Mouse (Mus musculus) kidney, adult 2 months (tissue): ENCODE results near the gene Slc22a7. TPM values are rescaled to one million over a fixed set of nuclear protein-coding genes. Genes with fewer than 3 reads are reported as not detected.

Experiments
- DNase-seq: peaks from one replicate; pipeline ENCODE4 v3.0.0; 2021
- H3K27ac ChIP-seq: fragments of 200-500 bp; 2 replicates; pipeline ENCODE4 v1.5.1; 2012; ENCODE audit warnings: low read depth, low read length, control low read depth, inconsistent platforms; ENCODE audit not compliant: insufficient read depth
- H3K27me3 ChIP-seq: fragments of 200-500 bp; replicated peaks from 2 replicates; pipeline ENCODE4 v1.6.1; 2012; ENCODE audit warnings: mild to moderate bottlenecking, moderate library complexity, low read length, inconsistent platforms; ENCODE audit not compliant: control insufficient read depth, insufficient read depth
- H3K36me3 ChIP-seq: fragments of 200-500 bp; 2 replicates; pipeline ENCODE4 v1.6.1; 2012; ENCODE audit warnings: mild to moderate bottlenecking, moderate library complexity, low read length, inconsistent platforms; ENCODE audit not compliant: control insufficient read depth, insufficient read depth
- H3K4me1 ChIP-seq: fragments of 200-500 bp; 2 replicates; pipeline ENCODE4 v1.6.1; 2011; ENCODE audit warnings: low read length; ENCODE audit not compliant: control insufficient read depth, insufficient read depth
- H3K4me3 ChIP-seq: fragments of 200-500 bp; 2 replicates; pipeline ENCODE4 v1.5.1; 2011; ENCODE audit warnings: mild to moderate bottlenecking, low read depth, low read length, control low read depth; ENCODE audit not compliant: insufficient read depth
- CTCF ChIP-seq: fragments of 200-500 bp; conservative IDR thresholded peaks from 2 replicates; pipeline ENCODE4 v1.5.1; 2011; ENCODE audit warnings: low read depth, mild to moderate bottlenecking, control low read depth, low read length, moderate library complexity, mixed read lengths; ENCODE audit not compliant: insufficient read depth, insufficient read length
- POLR2A ChIP-seq: fragments of 200-500 bp; IDR thresholded peaks from one replicate; pipeline ENCODE4 v1.6.1; 2011; ENCODE audit warnings: low read depth, low read length, control low read depth
- WGBS: fragments of 180-500 bp; shearing (Covaris S2); methylation state at CpG from one replicate; pipeline ENCODE4 v1.1.7; 2018; 5-methylcytosine and 5-hydroxymethylcytosine counted together
- polyA plus RNA-seq: library from polyadenylated mRNA; depleted of rRNA; stranded (reverse); fragments of >200 nt; gene quantifications from 2 replicates; pipeline ENCODE4 v1.2.3, GENCODE M21; 2012

Slc22a7 gene
- polyA plus RNA-seq, 1 experiment: 164 TPM

DNA sequence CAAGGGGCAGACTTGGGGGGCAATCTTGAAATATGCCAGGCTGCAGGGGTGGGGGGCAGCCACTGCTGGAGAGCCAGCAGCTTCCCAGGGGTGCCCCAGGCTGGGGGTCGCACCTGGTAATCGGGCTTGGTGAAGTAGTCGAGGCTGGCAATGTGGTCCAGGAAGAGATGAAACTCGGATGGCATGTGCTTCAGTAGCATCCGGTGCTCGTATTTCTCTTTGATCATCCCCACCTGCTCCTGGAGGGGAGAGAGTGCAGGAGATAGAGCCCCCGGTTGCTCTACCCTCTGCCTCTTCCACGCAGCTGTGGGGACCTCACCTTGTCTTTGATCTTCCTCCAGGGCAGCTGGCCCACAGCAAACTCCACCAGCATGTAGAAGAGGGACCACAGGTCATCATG lies 38.3 kb upstream of the Slc22a7 start:
- no peak overlapping the region for H3K4me3 ChIP-seq
- H3K27me3 ChIP-seq: no peaks in the 10 kb centered on the region
- no peaks in the 10 kb centered on the region; the same call in 1 of the 2 replicates for H3K4me1 ChIP-seq
- no peak for TF ChIP-seq POLR2A
- TF ChIP-seq CTCF: no peak
- no peaks in the 10 kb centered on the region for H3K36me3 ChIP-seq
- H3K27ac ChIP-seq: no peak overlapping the region
- 77% methylated on average over 8 of the region's 8 CpGs for WGBS
- no peak for DNase-seq

DNA sequence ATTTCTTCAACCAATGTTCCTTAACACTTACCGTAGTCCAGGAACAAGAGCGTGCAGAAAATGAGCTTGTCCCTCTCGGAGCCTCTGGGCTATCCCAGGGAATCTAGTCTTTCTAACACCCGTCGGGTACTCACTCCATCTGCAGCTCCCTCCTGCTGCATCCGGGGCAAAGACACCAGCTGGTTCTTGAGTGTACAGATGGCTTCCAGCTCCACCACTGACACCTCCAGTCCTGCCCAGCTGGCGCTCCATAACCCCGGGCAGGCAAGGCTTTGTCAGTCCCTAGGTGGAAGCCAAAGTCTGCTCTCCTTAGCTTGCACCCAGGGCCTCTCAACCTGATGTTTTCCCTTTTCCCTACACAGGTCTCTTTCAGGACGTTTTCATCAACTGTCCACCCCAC lies 29.6 kb upstream of the Slc22a7 start:
- no peak for TF ChIP-seq POLR2A
- TF ChIP-seq CTCF: no peak
- Histone ChIP-seq H3K4me1 (no peaks in the 10 kb centered on the region), H3K27ac (no peak overlapping the region), H3K4me3 (no peak overlapping the region), H3K36me3 (no peaks in the 10 kb centered on the region), H3K27me3 (no peaks in the 10 kb centered on the region)
- no peak for DNase-seq
- 71% methylated on average over 9 of the region's 9 CpGs for WGBS

DNA sequence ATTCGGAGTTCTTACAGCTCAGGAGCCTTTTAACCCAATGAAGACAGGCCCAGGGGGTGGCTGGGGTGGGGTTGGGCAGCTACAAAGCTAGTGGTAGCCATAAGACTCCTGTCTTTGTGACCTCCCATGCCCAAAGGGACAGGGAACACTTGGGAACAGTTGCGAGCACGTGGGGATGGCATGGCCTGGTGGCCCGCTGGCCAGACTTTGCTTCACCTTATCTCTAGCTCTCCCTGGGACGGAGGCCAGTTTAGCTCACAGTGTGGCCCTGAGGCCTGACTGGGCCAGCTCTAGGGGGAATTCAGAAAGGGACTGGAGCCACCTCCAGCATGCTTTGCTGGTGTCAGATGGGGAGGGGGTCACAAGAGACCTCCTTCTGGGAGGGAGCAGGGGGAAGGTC lies 24.0 kb upstream of the Slc22a7 start:
- H3K27me3 ChIP-seq: no peaks in the 10 kb centered on the region
- TF ChIP-seq CTCF: no peak
- no peaks in the 10 kb centered on the region for H3K36me3 ChIP-seq
- no peaks in the 10 kb centered on the region for H3K4me1 ChIP-seq
- no peak overlapping the region for H3K4me3 ChIP-seq
- DNase-seq: no peak
- no peak overlapping the region for H3K27ac ChIP-seq
- 88% methylated on average over 5 of the region's 5 CpGs for WGBS

DNA sequence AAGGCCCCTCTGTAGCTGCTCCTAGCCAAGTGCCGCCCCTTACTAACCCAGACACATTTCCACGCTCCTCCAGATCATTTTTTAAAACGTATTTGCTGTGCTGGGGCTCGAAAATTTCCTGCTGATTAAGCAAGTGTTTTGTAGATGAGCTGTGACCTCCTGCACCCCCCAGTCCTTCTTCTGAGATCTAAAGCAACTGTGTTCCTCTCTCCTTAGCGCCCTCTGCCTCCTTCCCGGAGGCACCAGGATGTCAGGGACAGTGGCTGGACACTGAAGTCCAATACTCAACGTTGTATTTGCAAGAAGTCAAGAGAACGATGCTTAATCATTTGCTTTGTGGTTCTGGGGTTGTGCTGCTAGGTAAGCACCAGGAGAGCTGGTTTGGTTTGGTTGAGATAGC lies 23.1 kb upstream of the Slc22a7 start:
- no peak for DNase-seq
- H3K36me3 ChIP-seq: no peaks in the 10 kb centered on the region
- no peak for TF ChIP-seq POLR2A
- TF ChIP-seq CTCF: peak; percentile 32; the same call in 1 of the 2 replicates
- H3K4me1 ChIP-seq: no peaks in the 10 kb centered on the region
- 13% methylated on average over 8 of the region's 8 CpGs for WGBS
- H3K27me3 ChIP-seq: no peaks in the 10 kb centered on the region
- no peak overlapping the region for H3K27ac ChIP-seq
- H3K4me3 ChIP-seq: peak overlapping the region; percentile 4; the same call in 1 of the 2 replicates

DNA sequence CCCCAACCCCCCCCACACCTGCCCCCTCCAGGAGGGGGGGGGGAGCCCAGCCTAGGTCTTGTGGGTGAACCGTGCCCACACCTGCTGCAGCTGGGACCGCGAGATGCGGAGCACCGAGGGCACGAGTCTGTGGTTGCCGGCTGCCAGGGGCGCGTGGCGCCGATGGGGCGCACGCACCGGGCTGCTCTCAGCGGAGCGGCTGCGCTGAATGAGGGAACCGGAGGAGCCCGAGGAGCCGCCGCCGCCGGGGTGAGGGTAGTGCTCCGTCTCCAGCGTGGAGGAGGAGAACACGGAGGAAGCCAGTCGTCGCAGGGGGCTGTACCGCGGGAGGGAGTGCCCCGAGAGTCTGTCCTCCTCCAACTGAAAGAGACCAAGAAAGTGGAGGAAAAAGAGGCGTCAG lies 22.4 kb upstream of the Slc22a7 start:
- DNase-seq: no peak
- no peak overlapping the region for H3K27ac ChIP-seq
- peaks cover under 1% of the 10 kb centered on the region; the same call in 1 of the 2 replicates for H3K4me1 ChIP-seq
- H3K4me3 ChIP-seq: peak overlapping the region; percentile 4; the same call in 1 of the 2 replicates
- TF ChIP-seq CTCF (no peak), POLR2A (no peak)
- WGBS: 4% methylated on average over 32 of the region's 32 CpGs
- no peaks in the 10 kb centered on the region for H3K36me3 ChIP-seq
- H3K27me3 ChIP-seq: no peaks in the 10 kb centered on the region

DNA sequence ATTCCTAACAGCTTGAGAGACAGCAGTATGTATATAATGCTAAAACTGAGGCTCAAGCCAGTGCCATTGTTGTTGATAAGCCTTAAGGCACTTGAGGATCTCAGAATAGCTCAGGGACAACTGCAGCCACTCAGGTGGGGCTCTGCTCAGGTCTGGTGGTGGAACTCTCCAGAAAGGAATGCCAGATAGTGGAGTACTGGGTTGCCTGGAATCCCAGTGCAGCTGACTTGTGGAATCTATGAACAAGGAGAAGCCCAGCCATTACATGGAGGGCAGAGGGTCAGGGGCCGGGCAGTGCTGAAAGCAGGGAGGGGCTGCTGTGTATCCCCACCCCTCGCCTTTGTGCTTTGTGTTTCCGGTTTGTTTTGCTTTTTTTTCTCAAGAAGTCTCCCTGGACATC lies 20.2 kb upstream of the Slc22a7 start:
- H3K27me3 ChIP-seq: no peaks in the 10 kb centered on the region
- peaks cover 8% of the 10 kb centered on the region; the same call in 1 of the 2 replicates for H3K4me1 ChIP-seq
- no peaks in the 10 kb centered on the region for H3K36me3 ChIP-seq
- WGBS: 42% methylated on average over 3 of the region's 3 CpGs
- TF ChIP-seq CTCF (no peak), POLR2A (no peak)
- no peak overlapping the region for H3K4me3 ChIP-seq
- no peak overlapping the region for H3K27ac ChIP-seq
- no peak for DNase-seq

DNA sequence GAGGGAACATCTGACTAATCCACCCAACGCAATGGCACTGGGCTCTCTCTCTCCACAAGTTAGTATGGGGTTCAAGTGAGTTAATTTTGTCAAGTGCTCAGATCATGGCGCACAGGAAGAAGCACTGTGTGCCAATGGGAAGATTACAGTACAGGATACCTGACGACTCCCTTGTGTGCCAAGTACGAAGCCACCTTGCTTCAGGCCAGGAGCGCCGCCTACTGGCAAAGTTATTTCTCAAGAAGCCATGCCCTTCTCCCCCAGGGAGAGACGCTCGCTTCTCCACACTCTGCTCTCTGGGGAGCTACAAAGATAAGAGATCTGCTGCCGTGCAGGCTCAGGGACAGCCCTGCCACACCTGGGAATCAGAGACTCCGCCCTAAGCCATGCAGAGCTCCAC lies 19.5 kb upstream of the Slc22a7 start:
- Histone ChIP-seq H3K27ac (no peak overlapping the region), H3K4me3 (no peak overlapping the region), H3K36me3 (no peaks in the 10 kb centered on the region), H3K4me1 (peaks cover 8% of the 10 kb centered on the region; the same call in 1 of the 2 replicates), H3K27me3 (no peaks in the 10 kb centered on the region)
- peak; percentile 76 for DNase-seq
- TF ChIP-seq CTCF (peak; percentile 77), POLR2A (no peak)
- 18% methylated on average over 10 of the region's 10 CpGs for WGBS
